Mouse (Mus musculus) liver, embryonic 15.5 days (tissue): ENCODE measurements around the gene Camkmt. TPM values are rescaled to one million over a fixed set of nuclear protein-coding genes. Genes with fewer than 3 reads are reported as not detected.

ENCODE experiments used
- ATAC-seq: fragments of 200-750 bp; cut with Nextera tagmentation; 2 replicates; pipeline ENCODE4 v1.8.0; 2017; ENCODE audit warnings: moderate number of reproducible peaks, mild to moderate bottlenecking, moderate library complexity; ENCODE audit not compliant: insufficient read depth
- H3K27ac ChIP-seq: fragments of 300-500 bp; sonication (generic); replicated peaks from 2 replicates; pipeline ENCODE4 v1.5.1; 2015; ENCODE audit warnings: mild to moderate bottlenecking, inconsistent platforms
- H3K27me3 ChIP-seq: fragments of 300-500 bp; sonication (generic); 2 replicates; pipeline ENCODE4 v1.6.1; 2015; ENCODE audit warnings: mild to moderate bottlenecking, inconsistent platforms
- H3K36me3 ChIP-seq: fragments of 300-500 bp; sonication (generic); replicated peaks from 2 replicates; pipeline ENCODE4 v1.6.1; 2015; ENCODE audit warnings: moderate library complexity, mild to moderate bottlenecking, inconsistent platforms
- H3K4me1 ChIP-seq: fragments of 300-500 bp; sonication (generic); replicated peaks from 2 replicates; pipeline ENCODE4 v1.6.1; 2015; ENCODE audit warnings: inconsistent platforms
- H3K4me2 ChIP-seq: fragments of 300-500 bp; sonication (generic); 2 replicates; pipeline ENCODE4 v1.6.1; 2015; ENCODE audit warnings: moderate library complexity, mild to moderate bottlenecking, inconsistent platforms
- H3K4me3 ChIP-seq: fragments of 300-500 bp; sonication (generic); replicated peaks from 2 replicates; pipeline ENCODE4 v1.5.1; 2015; ENCODE audit warnings: mild to moderate bottlenecking, inconsistent platforms
- H3K9ac ChIP-seq: fragments of 300-500 bp; sonication (generic); 2 replicates; pipeline ENCODE4 v1.6.1; 2015; ENCODE audit warnings: moderate library complexity, mild to moderate bottlenecking, inconsistent platforms
- H3K9me3 ChIP-seq: fragments of 300-500 bp; sonication (generic); replicated peaks from 2 replicates; pipeline ENCODE4 v1.6.1; 2016; ENCODE audit warnings: inconsistent platforms
- WGBS: fragments of 180-500 bp; shearing (Covaris S2); methylation state at CpG from one replicate; pipeline ENCODE4 v1.1.7; 2015; ENCODE audit warnings: mixed read lengths; ENCODE audit not compliant: insufficient replicate concordance; 5-methylcytosine and 5-hydroxymethylcytosine counted together
- polyA plus RNA-seq: library from polyadenylated mRNA; unstranded; fragments of >200 nt; fragmentation: Nextera tagmentation; extraction: Ambion mirVana; gene quantifications from 2 replicates; pipeline ENCODE4 v1.2.1, GENCODE M21; 2015

The Camkmt gene
- polyA plus RNA-seq, 1 experiment from 2014 or later = 2.7 TPM

DNA sequence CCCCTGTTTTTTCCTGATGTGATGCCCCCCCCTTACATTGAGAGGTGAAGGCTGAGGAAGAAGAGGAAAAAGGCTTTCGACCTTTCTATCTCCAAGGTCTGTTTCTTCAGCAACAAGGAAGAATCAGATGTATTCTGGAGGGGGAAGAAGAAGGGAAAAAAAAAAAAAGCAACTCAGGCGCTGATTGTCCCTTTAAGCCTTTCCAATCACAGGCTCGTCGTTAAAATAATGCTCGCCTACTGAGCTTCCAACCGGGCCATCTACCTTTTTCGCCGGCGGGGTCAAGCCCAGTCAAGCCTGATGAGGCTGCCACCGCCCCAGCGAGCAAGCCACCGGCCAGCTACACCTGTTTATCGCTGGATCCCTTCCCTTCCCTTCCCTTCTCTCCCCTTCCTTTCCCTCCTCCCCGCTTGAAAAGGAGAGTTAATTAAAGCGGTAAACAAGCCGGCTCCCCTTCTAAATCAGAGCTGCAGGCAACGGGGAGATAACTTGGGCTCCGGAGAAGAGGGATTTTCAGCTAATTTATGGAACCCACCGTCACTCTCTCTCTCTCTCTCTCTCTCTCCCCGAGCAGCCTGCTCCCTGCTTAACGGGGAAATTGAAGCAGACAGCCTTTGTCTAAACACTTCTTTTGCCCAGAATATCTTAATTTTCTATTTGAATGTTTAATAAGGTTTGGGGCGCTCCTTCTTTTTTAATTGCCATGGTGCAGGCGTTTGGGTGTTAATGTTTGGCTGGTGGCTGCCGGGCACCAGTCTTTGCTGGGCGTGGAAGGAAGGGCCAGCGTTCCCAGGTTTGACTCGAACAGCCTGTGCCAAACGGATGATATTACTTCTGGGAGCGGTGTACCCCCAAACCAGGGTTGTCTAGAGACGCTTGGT lies 395.0 kb downstream of the Camkmt start:
- no peaks in the 10 kb centered on the region for H3K36me3 ChIP-seq
- H3K4me3 ChIP-seq = no peak overlapping the region
- H3K27me3 ChIP-seq = peaks cover 91% of the 10 kb centered on the region
- no peaks in the 10 kb centered on the region for H3K9me3 ChIP-seq
- H3K4me2 ChIP-seq = no peak overlapping the region
- H3K9ac ChIP-seq = no peak overlapping the region
- 3% methylated on average over 30 of the region's 30 CpGs for WGBS
- peaks cover 3% of the 10 kb centered on the region; the same call in 1 of the 2 replicates for H3K4me1 ChIP-seq
- H3K27ac ChIP-seq = no peak overlapping the region
- no peak for ATAC-seq

- Histone ChIP-seq H3K27ac (no peak overlapping the region), H3K4me3 (no peak overlapping the region), H3K36me3 (no peaks in the 10 kb centered on the region), H3K9ac (no peak overlapping the region), H3K4me1 (peaks cover 3% of the 10 kb centered on the region; the same call in 1 of the 2 replicates), H3K9me3 (no peaks in the 10 kb centered on the region), H3K4me2 (no peak overlapping the region), H3K27me3 (peaks cover 93% of the 10 kb centered on the region)
- ATAC-seq = no peak
- 3% methylated on average over 14 of the region's 14 CpGs for WGBS
Measured at GRCm38 (mm10) chr17:85485946-85486533, 395.7 kb downstream of the Camkmt start.

GRCm38 (mm10) chr17:85486585-85487480 lies 396.5 kb downstream of the Camkmt start:
- Histone ChIP-seq H3K36me3 (no peaks in the 10 kb centered on the region), H3K4me3 (no peak overlapping the region), H3K27ac (no peak overlapping the region), H3K4me1 (peaks cover 3% of the 10 kb centered on the region; the same call in 1 of the 2 replicates), H3K27me3 (peaks cover 96% of the 10 kb centered on the region), H3K9ac (no peak overlapping the region), H3K4me2 (no peak overlapping the region), H3K9me3 (no peaks in the 10 kb centered on the region)
- ATAC-seq = no peak
- 4% methylated on average over 52 of the region's 52 CpGs for whole genome bisulfite sequencing

- no peak for ATAC-seq
- Histone ChIP-seq H3K36me3 (no peaks in the 10 kb centered on the region), H3K9me3 (no peaks in the 10 kb centered on the region), H3K4me2 (no peak overlapping the region), H3K27me3 (peaks cover 90% of the 10 kb centered on the region), H3K27ac (no peak overlapping the region), H3K4me1 (peaks cover 3% of the 10 kb centered on the region; the same call in 1 of the 2 replicates), H3K9ac (no peak overlapping the region), H3K4me3 (no peak overlapping the region)
- 35% methylated on average over 3 of the region's 3 CpGs for WGBS
Measured at GRCm38 (mm10) chr17:85487531-85487930, 397.2 kb downstream of the Camkmt start.

DNA sequence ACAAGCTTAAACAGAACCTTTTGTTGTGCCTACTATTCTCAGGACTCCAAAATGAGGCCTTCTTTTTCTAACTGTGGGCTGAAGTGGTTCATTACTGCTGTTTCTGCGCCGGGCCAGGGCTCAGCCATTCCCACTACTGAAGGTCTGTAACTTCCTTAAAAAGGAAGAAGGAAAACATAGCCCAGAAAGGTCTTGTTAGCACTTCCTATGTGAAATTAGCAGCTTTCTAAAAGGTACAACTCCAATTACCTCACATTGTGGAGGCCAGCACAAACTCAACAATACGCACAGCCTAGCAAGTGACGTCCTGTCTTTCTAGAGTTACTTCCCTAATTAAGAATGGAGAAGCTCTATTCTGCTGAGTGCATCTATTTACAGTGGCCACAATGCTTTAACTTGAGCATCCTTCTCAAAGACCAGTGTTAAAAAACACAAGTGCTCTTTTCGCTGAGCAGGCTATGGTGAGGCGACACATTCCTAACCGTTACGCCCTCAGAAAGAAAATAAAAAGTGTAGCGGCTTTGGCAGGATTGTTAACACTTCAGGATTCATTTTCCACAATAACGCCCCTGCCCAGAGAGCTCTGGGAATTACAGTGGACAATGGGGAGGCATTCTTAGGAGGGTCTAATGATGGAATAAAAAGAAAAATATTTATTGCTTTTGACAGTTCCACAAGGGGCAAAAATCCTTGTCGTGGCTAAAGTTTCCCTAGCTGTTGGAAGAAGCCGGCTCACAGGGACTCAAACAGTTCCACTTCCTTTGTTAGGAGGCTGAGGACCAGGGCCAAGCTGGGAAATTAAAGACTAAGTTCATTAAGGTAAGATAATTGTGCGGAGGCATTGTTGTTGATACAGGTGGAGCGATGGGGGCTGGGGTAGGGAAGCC lies 398.5 kb downstream of the Camkmt start:
- WGBS = 5% methylated on average over 14 of the region's 14 CpGs
- Histone ChIP-seq H3K27me3 (peaks cover 78% of the 10 kb centered on the region), H3K36me3 (no peaks in the 10 kb centered on the region), H3K4me2 (no peak overlapping the region), H3K4me1 (peaks cover 3% of the 10 kb centered on the region; the same call in 1 of the 2 replicates), H3K9me3 (no peaks in the 10 kb centered on the region), H3K27ac (no peak overlapping the region), H3K9ac (no peak overlapping the region), H3K4me3 (no peak overlapping the region)
- no peak for ATAC-seq

DNA sequence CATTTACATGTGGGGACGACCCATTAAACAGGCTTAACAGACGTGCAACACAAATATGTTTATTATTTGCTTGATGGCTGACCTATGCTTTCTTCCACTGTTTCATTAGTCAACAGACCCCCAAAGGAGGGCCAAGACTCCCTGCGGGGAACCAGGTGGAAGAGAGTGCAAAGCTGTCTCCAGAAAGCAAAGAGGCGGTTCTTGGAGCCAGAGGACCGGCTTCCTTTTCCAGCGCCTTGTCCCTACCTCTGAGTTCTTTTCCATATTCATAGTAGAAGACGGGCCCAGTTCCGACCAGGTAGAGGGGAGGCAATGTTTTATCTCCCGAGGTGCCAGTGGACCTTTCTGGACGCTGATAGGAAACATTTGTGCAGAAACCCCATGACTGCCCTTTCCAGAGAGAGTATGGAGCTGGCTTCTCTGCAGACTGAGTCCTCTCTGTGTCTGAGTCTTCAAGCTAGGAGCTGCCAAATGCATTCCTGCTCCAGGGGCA lies 399.2 kb downstream of the Camkmt start:
- Histone ChIP-seq H3K27ac (no peak overlapping the region), H3K9ac (no peak overlapping the region), H3K4me2 (no peak overlapping the region), H3K36me3 (no peaks in the 10 kb centered on the region), H3K4me3 (no peak overlapping the region), H3K9me3 (no peaks in the 10 kb centered on the region), H3K4me1 (peaks cover 3% of the 10 kb centered on the region; the same call in 1 of the 2 replicates), H3K27me3 (peaks cover 73% of the 10 kb centered on the region)
- WGBS = 6% methylated on average over 10 of the region's 10 CpGs
- ATAC-seq = no peak

DNA sequence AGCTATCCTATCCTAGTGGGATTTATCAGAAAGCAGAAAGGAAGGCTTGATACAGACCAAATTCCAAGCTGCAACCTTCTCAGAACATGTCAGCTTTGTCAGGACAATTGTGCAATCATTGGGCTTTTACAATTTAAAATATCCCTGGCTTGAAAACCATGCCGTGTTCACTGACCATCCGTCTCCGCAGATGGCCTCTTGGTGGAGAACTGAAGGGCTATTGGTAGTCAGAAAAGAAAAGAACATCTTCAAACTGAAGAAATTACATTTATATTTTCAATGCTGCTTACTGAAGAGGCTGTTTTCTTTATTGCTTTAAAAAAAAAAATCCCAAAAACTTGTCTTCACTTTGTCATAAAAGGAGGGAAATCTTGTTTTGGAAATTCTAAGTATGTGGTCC lies 401.1 kb downstream of the Camkmt start:
- Histone ChIP-seq H3K4me2 (no peak overlapping the region), H3K27ac (no peak overlapping the region), H3K27me3 (peaks cover 53% of the 10 kb centered on the region), H3K4me3 (no peak overlapping the region), H3K9ac (no peak overlapping the region), H3K36me3 (no peaks in the 10 kb centered on the region), H3K4me1 (no peaks in the 10 kb centered on the region; the same call in 1 of the 2 replicates), H3K9me3 (no peaks in the 10 kb centered on the region)
- no peak for ATAC-seq
- WGBS = 56% methylated on average over 3 of the region's 3 CpGs

GRCm38 (mm10) chr17:85493521-85493920 lies 403.2 kb downstream of the Camkmt start:
- ATAC-seq = no peak
- 44% methylated on average over 4 of the region's 4 CpGs for WGBS
- H3K4me3 ChIP-seq = no peak overlapping the region

DNA sequence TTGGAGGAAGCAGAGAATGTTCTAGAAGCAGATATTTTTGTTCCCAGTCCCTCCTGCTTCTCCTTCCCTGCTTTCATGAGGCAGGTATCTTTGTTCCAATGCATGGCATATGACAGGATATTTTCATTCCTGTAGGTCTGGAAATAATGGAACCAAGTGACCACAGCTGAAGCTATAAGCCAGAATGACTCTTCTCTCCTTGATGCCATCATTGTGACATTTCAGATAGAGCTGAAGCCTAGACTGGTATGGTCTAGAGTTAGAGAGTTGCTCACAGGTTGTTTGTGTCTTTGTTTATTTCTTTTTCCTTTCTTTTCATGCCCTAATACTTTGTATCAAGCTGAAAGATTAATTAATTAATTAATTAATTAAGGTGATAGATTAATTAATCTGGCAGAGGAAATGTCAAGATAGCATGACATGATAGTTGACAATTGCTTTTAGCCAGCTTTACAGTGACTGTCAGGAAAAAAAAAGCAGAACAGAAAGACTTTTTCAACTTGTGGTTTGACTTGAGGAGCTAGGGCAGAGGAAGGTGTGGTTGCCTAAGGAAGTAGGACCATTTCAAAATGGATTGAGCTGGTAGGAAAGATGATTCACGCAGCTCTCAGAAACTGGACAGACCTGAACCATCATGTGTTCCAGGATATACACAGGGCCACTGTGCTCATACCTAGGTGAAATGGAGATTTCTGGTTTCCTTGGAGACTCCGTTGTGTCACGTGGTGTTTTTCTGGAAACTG lies 404.8 kb downstream of the Camkmt start:
- Histone ChIP-seq H3K27me3 (peaks cover 16% of the 10 kb centered on the region), H3K27ac (no peak overlapping the region), H3K4me1 (no peaks in the 10 kb centered on the region), H3K4me3 (no peak overlapping the region), H3K9me3 (no peaks in the 10 kb centered on the region), H3K9ac (no peak overlapping the region), H3K36me3 (no peaks in the 10 kb centered on the region), H3K4me2 (no peak overlapping the region)
- ATAC-seq = no peak
- 56% methylated on average over 3 of the region's 3 CpGs for WGBS

More at GRCm38 (mm10) chr17:85493521-85493920, 403.2 kb downstream of the Camkmt start:
- Histone ChIP-seq H3K9me3 (no peaks in the 10 kb centered on the region), H3K36me3 (no peaks in the 10 kb centered on the region), H3K27ac (no peak overlapping the region), H3K9ac (no peak overlapping the region), H3K4me2 (no peak overlapping the region), H3K4me1 (no peaks in the 10 kb centered on the region), H3K27me3 (peaks cover 33% of the 10 kb centered on the region)
